Mouse (Mus musculus) heart, adult 10 weeks (tissue): ENCODE results near the gene Teddm3. TPM values are rescaled to one million over a fixed set of nuclear protein-coding genes. Genes with fewer than 3 reads are reported as not detected.

Experiments used
- polyA plus RNA-seq: library from polyadenylated mRNA; stranded (reverse); fragments of 350-450 nt; fragmentation: Illumina TruSeq; extraction: RNeasy Lipid Tissue Mini Kit (QIAGEN cat#74804); gene quantifications from one replicate; pipeline ENCODE4 v1.2.3, GENCODE M21; 2014; ENCODE audit warnings: low read depth, low replicate concordance

Gene Teddm3
- polyA plus RNA-seq: not detected

DNA sequence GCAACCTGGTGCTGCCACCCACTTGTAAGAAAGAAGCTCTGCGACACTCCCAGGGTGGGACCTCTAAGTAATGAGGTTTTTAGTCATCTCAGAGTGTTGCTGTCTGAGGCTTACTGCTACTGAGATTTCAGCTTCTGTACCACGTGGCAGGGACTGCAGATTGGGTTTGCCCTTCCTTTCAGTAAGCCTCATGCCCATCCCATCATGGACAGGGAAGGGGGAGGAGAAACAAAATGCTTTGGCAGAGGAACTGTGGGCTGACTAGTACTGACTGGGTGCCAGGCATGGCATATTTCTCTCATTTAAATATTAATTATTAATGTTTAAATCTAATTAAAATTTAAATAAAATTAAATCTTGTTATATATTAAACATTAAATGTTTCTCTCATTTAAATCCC is at the start of gene Teddm3:
TSS of gene Teddm3 (minus strand) at position 101 of the 400 bp plus-strand sequence.

Other genes with a start within 250 kb of the Teddm3 start
- gene Ephb3, start 50.8 kb upstream of the Teddm3 start, polyA plus RNA-seq: 7.6 TPM